Mouse (Mus musculus) left cerebral cortex, postnatal 36 days (tissue): ENCODE results near the gene Me3. TPM values are rescaled to one million over a fixed set of nuclear protein-coding genes. Genes with fewer than 3 reads are reported as not detected.

ENCODE experiments used
- DNase-seq, 2 experiments: peaks; one replicate each; pipeline ENCODE4 v3.0.0; 2021 to 2022; ENCODE audit warnings: low spot score in 2 of 2, mixed read lengths in 1 of 2
- intact Hi-C: fragments of 180-260 bp; cut with DNase I; formaldehyde crosslinking; loops from one replicate; pipeline ENCODE4 v1.15.1; 2025
- total RNA-seq, 2 experiments: library from RNA; stranded (reverse); gene quantifications; 2 replicates each; pipeline ENCODE4 v1.2.3; 2021

The Me3 gene
- total RNA-seq, 2 experiments from 2014 or later, result 103 TPM

GRCm38 (mm10) chr7:89853131-89853530 lies 220.9 kb downstream of the Me3 start:
- intact Hi-C loops, result no loop called here

GRCm38 (mm10) chr7:89855196-89855595 lies 223.0 kb downstream of the Me3 start:
- DNase-seq, result no peak
- intact Hi-C loops, result no loop called here

More at GRCm38 (mm10) chr7:89853131-89853530, 220.9 kb downstream of the Me3 start:
- no peak for DNase-seq

- intact Hi-C loops, result no loop called here
- no peak for DNase-seq
Observed at GRCm38 (mm10) chr7:89856440-89857217, 224.4 kb downstream of the Me3 start.

GRCm38 (mm10) chr7:89864769-89865168 lies 232.6 kb downstream of the Me3 start:
- intact Hi-C loops, result no loop called here

GRCm38 (mm10) chr7:89867221-89867620 lies 235.0 kb downstream of the Me3 start:
- no peak for DNase-seq
- intact Hi-C loops, result no loop called here

More at GRCm38 (mm10) chr7:89864769-89865168, 232.6 kb downstream of the Me3 start:
- no peak for DNase-seq

GRCm38 (mm10) chr7:89879686-89880085 lies 247.5 kb downstream of the Me3 start:
- intact Hi-C loops, result no loop called here
- DNase-seq, result no peak

GRCm38 (mm10) chr7:89884551-89884950 lies 252.4 kb downstream of the Me3 start:
- no peak for DNase-seq
- intact Hi-C loops, result no loop called here

- intact Hi-C loops, result no loop called here
- no peak for DNase-seq
Observed at GRCm38 (mm10) chr7:89891412-89891811, 259.2 kb downstream of the Me3 start.

GRCm38 (mm10) chr7:89891856-89892255 lies 259.7 kb downstream of the Me3 start:
- intact Hi-C loops, result no loop called here
- no peak for DNase-seq

GRCm38 (mm10) chr7:89903007-89903406 lies 270.8 kb downstream of the Me3 start:
- intact Hi-C loops, result no loop called here
- no peak for DNase-seq

GRCm38 (mm10) chr7:89903442-89904343 lies 271.5 kb downstream of the Me3 start, which contains the start of gene Ccdc81:
TSS of gene Ccdc81 (minus strand) at chr7:89903629.
- no peak for DNase-seq
- intact Hi-C loops, result no loop called here

Other genes with a start within 250 kb of the Me3 start
- gene Tmem135, start 228.2 kb upstream of the Me3 start, total RNA-seq, result 10 to 100 TPM; 57.9 to 77.5 TPM
- gene Fzd4, start 228.0 kb upstream of the Me3 start, total RNA-seq, result 1 to 10 TPM; 6.5 to 6.7 TPM
- gene Prss23, start 105.2 kb upstream of the Me3 start, total RNA-seq, result 10 to 100 TPM; 19.0 to 19.3 TPM